Mouse (Mus musculus): ENCODE results near the gene Cd274. TPM values are rescaled to one million over a fixed set of nuclear protein-coding genes. Genes with fewer than 3 reads are reported as not detected.

Cd274 gene
- polyA plus RNA-seq, 1 experiment from 2014 or later = 1.0 TPM

- Histone ChIP-seq H3K27ac (ENCODE audit: low read length) (no peak overlapping the region), H3K4me1 (ENCODE audit: control insufficient read depth, low read depth, low read length) (peaks cover 20% of the 10 kb centered on the region), H3K4me2 (ENCODE audit: low read depth, low read length) (no peak overlapping the region), H3K4me3 (ENCODE audit: low read depth, low read length) (no peak overlapping the region), H3K9ac (ENCODE audit: low read depth, low read length) (no peak overlapping the region), H3K36me3 (ENCODE audit: control insufficient read depth, insufficient read depth) (no peaks in the 10 kb centered on the region), H3K27me3 (ENCODE audit: control insufficient read depth, insufficient read depth, low read depth, low read length) (no peaks in the 10 kb centered on the region), H3K9me3 (replicated peaks; ENCODE audit: control insufficient read depth, low read length) (no peaks in the 10 kb centered on the region)
- ATAC-seq (ENCODE audit: low read depth) = no peak
- WGBS (ENCODE audit: insufficient replicate concordance) = 75% methylated on average over 7 of the region's 7 CpGs
Measured at GRCm38 (mm10) chr19:29370545-29371283, 3.5 kb downstream of the Cd274 start.

GRCm38 (mm10) chr19:29371284-29372081, 4.2 kb downstream of the Cd274 start:
- WGBS (ENCODE audit: insufficient replicate concordance) = 65% methylated on average over 18 of the region's 18 CpGs
- Histone ChIP-seq H3K27ac (ENCODE audit: low read length) (peak overlapping the region; percentile 12; the same call in 1 of the 2 replicates), H3K9me3 (replicated peaks; ENCODE audit: control insufficient read depth, low read length) (no peaks in the 10 kb centered on the region), H3K27me3 (ENCODE audit: control insufficient read depth, insufficient read depth, low read depth, low read length) (no peaks in the 10 kb centered on the region), H3K9ac (ENCODE audit: low read depth, low read length) (peak overlapping the region; percentile 6; the same call in 1 of the 2 replicates), H3K4me3 (ENCODE audit: low read depth, low read length) (peak overlapping the region; percentile 30), H3K36me3 (ENCODE audit: control insufficient read depth, insufficient read depth) (no peaks in the 10 kb centered on the region), H3K4me2 (ENCODE audit: low read depth, low read length) (peak overlapping the region; percentile 47), H3K4me1 (ENCODE audit: control insufficient read depth, low read depth, low read length) (peaks cover 15% of the 10 kb centered on the region)
- ATAC-seq (ENCODE audit: low read depth) = no peak

- Histone ChIP-seq H3K9me3 (replicated peaks; ENCODE audit: control insufficient read depth, low read length) (no peaks in the 10 kb centered on the region), H3K27ac (ENCODE audit: low read length) (peak overlapping the region; percentile 0; the same call in 1 of the 2 replicates), H3K27me3 (ENCODE audit: control insufficient read depth, insufficient read depth, low read depth, low read length) (no peaks in the 10 kb centered on the region), H3K36me3 (ENCODE audit: control insufficient read depth, insufficient read depth) (no peaks in the 10 kb centered on the region), H3K9ac (ENCODE audit: low read depth, low read length) (no peak overlapping the region; the same call in 1 of the 2 replicates), H3K4me2 (ENCODE audit: low read depth, low read length) (peak overlapping the region; percentile 47), H3K4me1 (ENCODE audit: control insufficient read depth, low read depth, low read length) (peaks cover 12% of the 10 kb centered on the region), H3K4me3 (ENCODE audit: low read depth, low read length) (peak overlapping the region; percentile 30)
- no peak for ATAC-seq (ENCODE audit: low read depth)
- 53% methylated on average over 4 of the region's 4 CpGs for WGBS (ENCODE audit: insufficient replicate concordance)
Measured at GRCm38 (mm10) chr19:29372138-29372537, 4.9 kb downstream of the Cd274 start.

GRCm38 (mm10) chr19:29372621-29373020, 5.4 kb downstream of the Cd274 start:
- Histone ChIP-seq H3K4me1 (ENCODE audit: control insufficient read depth, low read depth, low read length) (peaks cover 8% of the 10 kb centered on the region), H3K27ac (ENCODE audit: low read length) (no peak overlapping the region), H3K4me2 (ENCODE audit: low read depth, low read length) (no peak overlapping the region), H3K9me3 (replicated peaks; ENCODE audit: control insufficient read depth, low read length) (no peaks in the 10 kb centered on the region), H3K36me3 (ENCODE audit: control insufficient read depth, insufficient read depth) (no peaks in the 10 kb centered on the region), H3K9ac (ENCODE audit: low read depth, low read length) (no peak overlapping the region), H3K27me3 (ENCODE audit: control insufficient read depth, insufficient read depth, low read depth, low read length) (no peaks in the 10 kb centered on the region), H3K4me3 (ENCODE audit: low read depth, low read length) (no peak overlapping the region)
- no peak for ATAC-seq (ENCODE audit: low read depth)
- 61% methylated on average over 3 of the region's 3 CpGs for WGBS (ENCODE audit: insufficient replicate concordance)

GRCm38 (mm10) chr19:29373438-29373837, 6.2 kb downstream of the Cd274 start:
- Histone ChIP-seq H3K4me2 (ENCODE audit: low read depth, low read length) (no peak overlapping the region), H3K9ac (ENCODE audit: low read depth, low read length) (no peak overlapping the region)
- 73% methylated on average over 11 of the region's 11 CpGs for WGBS (ENCODE audit: insufficient replicate concordance)

GRCm38 (mm10) chr19:29374947-29375346, 7.7 kb downstream of the Cd274 start:
- WGBS (ENCODE audit: insufficient replicate concordance) = 79% methylated on average over 9 of the region's 9 CpGs
- H3K9ac ChIP-seq (ENCODE audit: low read depth, low read length) = no peak overlapping the region
- H3K4me3 ChIP-seq (ENCODE audit: low read depth, low read length) = no peak overlapping the region
- H3K4me2 ChIP-seq (ENCODE audit: low read depth, low read length) = no peak overlapping the region
- no peaks in the 10 kb centered on the region for H3K36me3 ChIP-seq (ENCODE audit: control insufficient read depth, insufficient read depth)
- H3K9me3 ChIP-seq (replicated peaks; ENCODE audit: control insufficient read depth, low read length) = no peaks in the 10 kb centered on the region
- H3K27me3 ChIP-seq (ENCODE audit: control insufficient read depth, insufficient read depth, low read depth, low read length) = no peaks in the 10 kb centered on the region
- H3K27ac ChIP-seq (ENCODE audit: low read length) = no peak overlapping the region
- peaks cover 8% of the 10 kb centered on the region for H3K4me1 ChIP-seq (ENCODE audit: control insufficient read depth, low read depth, low read length)
- no peak for ATAC-seq (ENCODE audit: low read depth)

More at GRCm38 (mm10) chr19:29373438-29373837, 6.2 kb downstream of the Cd274 start:
- H3K36me3 ChIP-seq (ENCODE audit: control insufficient read depth, insufficient read depth) = no peaks in the 10 kb centered on the region
- ATAC-seq (ENCODE audit: low read depth) = no peak
- no peaks in the 10 kb centered on the region for H3K27me3 ChIP-seq (ENCODE audit: control insufficient read depth, insufficient read depth, low read depth, low read length)
- H3K9me3 ChIP-seq (replicated peaks; ENCODE audit: control insufficient read depth, low read length) = no peaks in the 10 kb centered on the region
- H3K4me1 ChIP-seq (ENCODE audit: control insufficient read depth, low read depth, low read length) = peaks cover 8% of the 10 kb centered on the region
- H3K4me3 ChIP-seq (ENCODE audit: low read depth, low read length) = no peak overlapping the region
- H3K27ac ChIP-seq (ENCODE audit: low read length) = no peak overlapping the region

- no peak overlapping the region for H3K4me2 ChIP-seq (ENCODE audit: low read depth, low read length)
- no peaks in the 10 kb centered on the region for H3K27me3 ChIP-seq (ENCODE audit: control insufficient read depth, insufficient read depth, low read depth, low read length)
- H3K9me3 ChIP-seq (replicated peaks; ENCODE audit: control insufficient read depth, low read length) = no peaks in the 10 kb centered on the region
- ATAC-seq (ENCODE audit: low read depth) = no peak
- WGBS (ENCODE audit: insufficient replicate concordance) = 54% methylated on average over 3 of the region's 3 CpGs
- peaks cover 6% of the 10 kb centered on the region for H3K4me1 ChIP-seq (ENCODE audit: control insufficient read depth, low read depth, low read length)
- H3K36me3 ChIP-seq (ENCODE audit: control insufficient read depth, insufficient read depth) = no peaks in the 10 kb centered on the region
- H3K27ac ChIP-seq (ENCODE audit: low read length) = no peak overlapping the region
- no peak overlapping the region for H3K9ac ChIP-seq (ENCODE audit: low read depth, low read length)
- no peak overlapping the region for H3K4me3 ChIP-seq (ENCODE audit: low read depth, low read length)
Measured at GRCm38 (mm10) chr19:29376382-29376781, 9.1 kb downstream of the Cd274 start.

GRCm38 (mm10) chr19:29379839-29380603, 12.8 kb downstream of the Cd274 start:
- no peaks in the 10 kb centered on the region for H3K9me3 ChIP-seq (replicated peaks; ENCODE audit: control insufficient read depth, low read length)
- H3K9ac ChIP-seq (ENCODE audit: low read depth, low read length) = no peak overlapping the region
- H3K36me3 ChIP-seq (ENCODE audit: control insufficient read depth, insufficient read depth) = no peaks in the 10 kb centered on the region
- H3K4me3 ChIP-seq (ENCODE audit: low read depth, low read length) = no peak overlapping the region
- peak; percentile 63 for ATAC-seq (ENCODE audit: low read depth)
- no peak overlapping the region for H3K4me2 ChIP-seq (ENCODE audit: low read depth, low read length)
- H3K4me1 ChIP-seq (ENCODE audit: control insufficient read depth, low read depth, low read length) = no peaks in the 10 kb centered on the region; the same call in 1 of the 2 replicates
- no peaks in the 10 kb centered on the region for H3K27me3 ChIP-seq (ENCODE audit: control insufficient read depth, insufficient read depth, low read depth, low read length)
- H3K27ac ChIP-seq (ENCODE audit: low read length) = peak overlapping the region; percentile 60
- 65% methylated on average over 14 of the region's 14 CpGs for WGBS (ENCODE audit: insufficient replicate concordance)

All from liver, embryonic 16.5 days (tissue).